Mouse (Mus musculus): ENCODE data around the gene Zfp316.

The Zfp316 gene

GRCm38 (mm10) chr5:143279247-143279646 is 9.4 kb upstream of the Zfp316 start:
- DNase-seq (ENCODE audit: low read depth, low spot score) = no peak

GRCm38 (mm10) chr5:143275761-143276160 is 5.9 kb upstream of the Zfp316 start:
- DNase-seq (ENCODE audit: low read depth, low spot score) = no peak

GRCm38 (mm10) chr5:143272540-143273330 is 2.9 kb upstream of the Zfp316 start:
- no peak for DNase-seq (ENCODE audit: low read depth, low spot score)

GRCm38 (mm10) chr5:143272108-143272507 is 2.3 kb upstream of the Zfp316 start:
- DNase-seq (ENCODE audit: low read depth, low spot score) = no peak

GRCm38 (mm10) chr5:143271642-143272041 is 1.8 kb upstream of the Zfp316 start:
- peak; percentile 82 for DNase-seq (ENCODE audit: low read depth, low spot score)

DNA sequence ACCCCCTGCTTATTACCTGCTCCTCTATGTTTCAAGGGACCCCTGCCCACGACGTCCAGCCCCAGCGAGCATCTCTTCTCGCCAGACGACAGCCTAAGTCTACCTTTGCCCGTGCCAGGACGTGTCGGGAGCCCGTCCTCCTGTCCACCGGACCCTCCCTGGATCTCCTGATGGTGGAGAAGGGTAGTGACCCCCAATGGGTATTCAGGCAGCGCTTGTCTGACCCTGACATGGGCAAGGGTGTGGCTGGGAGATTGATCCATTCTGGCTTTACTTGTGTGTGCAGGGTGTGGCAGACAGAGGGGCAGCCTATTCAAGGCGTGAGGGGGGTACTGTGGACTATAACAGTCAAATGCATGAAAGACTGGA is 313 bp upstream of the Zfp316 start:
- DNase-seq (ENCODE audit: low read depth, low spot score) = no peak

- no peak for DNase-seq (ENCODE audit: low read depth, low spot score)
Observed at GRCm38 (mm10) chr5:143268985-143269362, 848 bp downstream of the Zfp316 start.

DNA sequence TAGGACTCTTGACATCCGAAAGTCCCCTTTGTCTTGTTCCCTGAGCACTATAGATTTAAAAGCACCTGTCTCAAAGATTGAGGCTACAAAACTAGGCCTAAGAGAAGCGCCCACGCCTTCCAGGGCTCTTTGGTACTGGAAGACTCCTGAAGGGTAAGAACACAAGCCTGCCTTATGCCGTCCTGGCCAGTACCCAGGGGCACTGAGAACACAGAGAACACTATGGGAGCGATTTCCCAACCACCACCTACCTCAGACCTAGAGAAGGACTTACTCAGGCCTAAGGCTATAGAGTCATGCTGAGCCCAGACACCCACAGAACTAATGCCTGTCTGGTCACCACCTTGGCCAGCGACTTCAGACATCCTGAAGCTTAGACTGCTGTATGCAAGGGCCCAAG is 3.0 kb downstream of the Zfp316 start:
- DNase-seq (ENCODE audit: low read depth, low spot score) = peak; percentile 49

DNA sequence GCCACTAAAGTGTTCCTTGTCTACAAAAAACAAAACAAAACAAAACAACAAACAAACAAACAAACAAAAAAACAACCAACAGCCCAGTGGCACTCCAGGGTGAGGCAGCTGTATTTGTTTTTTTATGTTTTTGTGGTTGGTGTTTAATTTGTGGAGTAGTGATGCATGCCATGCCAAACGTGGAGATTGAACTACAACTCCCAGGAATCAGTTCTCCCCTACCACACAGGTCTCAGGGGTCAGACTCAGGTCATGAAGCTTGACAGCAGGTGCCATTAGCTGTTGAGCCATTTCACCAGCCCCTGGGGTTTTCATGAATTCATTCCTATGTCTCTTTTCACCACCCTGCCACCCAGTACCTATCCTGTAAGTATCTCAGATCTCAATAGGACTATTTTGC is 4.4 kb downstream of the Zfp316 start:
- no peak for DNase-seq (ENCODE audit: low read depth, low spot score)

DNA sequence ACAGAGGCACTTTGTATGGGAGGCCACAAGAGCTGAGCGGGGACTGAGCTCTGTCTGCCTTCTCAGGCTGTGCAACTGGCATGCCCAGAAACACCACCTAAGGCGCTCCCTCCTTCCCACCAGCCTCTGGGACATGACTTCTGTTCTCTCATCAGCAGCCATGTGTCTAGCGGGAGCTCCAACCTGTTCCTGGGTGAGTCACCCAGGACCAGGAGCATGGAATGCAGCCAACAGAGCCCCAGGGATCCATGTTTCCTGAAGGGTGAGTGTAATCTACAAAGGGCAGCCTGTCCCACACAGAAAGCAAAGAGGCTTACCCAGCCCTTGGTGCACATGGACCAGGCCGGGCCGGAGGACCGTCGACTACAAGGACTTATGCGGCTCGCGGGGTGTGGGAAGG is 5.1 kb downstream of the Zfp316 start:
- peak; percentile 73 for DNase-seq (ENCODE audit: low read depth, low spot score)

DNA sequence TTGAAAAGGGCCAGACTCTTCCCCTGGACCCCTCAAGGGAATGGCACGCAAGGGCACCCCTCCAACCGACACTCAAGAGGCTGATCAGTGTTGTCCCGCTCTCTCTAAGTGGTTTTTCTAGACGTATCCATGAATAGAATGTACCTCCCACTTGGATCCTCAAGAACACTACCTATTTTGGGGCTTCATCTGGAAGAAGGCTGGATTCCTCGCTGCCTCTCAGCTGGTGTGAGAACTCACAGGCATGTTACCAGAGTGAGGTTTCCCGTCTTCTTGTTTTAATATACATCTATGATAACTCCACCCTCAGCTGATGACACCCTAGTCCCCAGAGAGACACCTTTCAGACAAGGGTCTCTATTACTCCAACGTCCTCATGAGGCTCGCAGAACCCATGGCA is 8.2 kb downstream of the Zfp316 start:
- peak; percentile 82 for DNase-seq (ENCODE audit: low read depth, low spot score)

DNA sequence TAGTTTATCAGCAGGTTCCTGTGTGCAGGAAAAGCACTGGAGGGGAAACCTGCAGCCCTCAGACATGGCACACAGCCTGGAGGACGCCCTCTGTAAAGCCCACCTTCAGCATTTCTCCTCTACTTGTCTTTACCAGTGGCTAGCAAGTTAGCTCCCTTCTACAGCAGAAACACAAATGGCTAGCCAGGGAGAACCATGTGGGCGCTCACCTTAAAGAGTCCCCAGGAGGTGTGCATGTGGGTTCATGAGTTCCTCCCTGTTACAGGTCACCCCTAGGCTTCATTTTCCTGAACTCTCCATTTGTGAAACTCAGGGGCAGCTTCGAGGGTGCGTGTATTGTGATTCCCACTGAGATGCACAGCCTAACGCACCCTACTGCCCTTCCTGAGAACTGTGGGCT is 14.0 kb downstream of the Zfp316 start:
- no peak for DNase-seq (ENCODE audit: low read depth, low spot score)

DNA sequence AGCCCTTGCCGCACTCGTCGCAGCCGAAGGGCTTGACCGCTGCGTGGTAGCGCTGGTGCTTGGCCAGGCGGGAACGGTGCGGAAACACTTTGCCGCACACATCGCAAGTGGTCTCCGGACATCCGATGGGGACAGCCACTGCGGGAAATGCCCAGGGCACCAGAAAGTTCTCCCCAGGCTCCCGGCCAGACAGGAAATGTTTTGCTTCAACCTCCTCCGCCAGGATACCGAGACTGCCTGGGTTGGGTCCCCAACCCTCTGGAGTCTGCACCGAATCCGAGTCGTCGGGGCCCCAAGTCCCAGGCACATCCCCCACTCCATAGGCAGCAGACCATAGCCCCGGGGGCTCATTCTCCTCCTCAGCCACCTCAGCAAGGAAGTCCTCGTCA is 14.7 kb downstream of the Zfp316 start:
- no peak for DNase-seq (ENCODE audit: low read depth, low spot score)

GRCm38 (mm10) chr5:143254487-143255130 is 15.2 kb downstream of the Zfp316 start:
- DNase-seq (ENCODE audit: low read depth, low spot score) = no peak

DNA sequence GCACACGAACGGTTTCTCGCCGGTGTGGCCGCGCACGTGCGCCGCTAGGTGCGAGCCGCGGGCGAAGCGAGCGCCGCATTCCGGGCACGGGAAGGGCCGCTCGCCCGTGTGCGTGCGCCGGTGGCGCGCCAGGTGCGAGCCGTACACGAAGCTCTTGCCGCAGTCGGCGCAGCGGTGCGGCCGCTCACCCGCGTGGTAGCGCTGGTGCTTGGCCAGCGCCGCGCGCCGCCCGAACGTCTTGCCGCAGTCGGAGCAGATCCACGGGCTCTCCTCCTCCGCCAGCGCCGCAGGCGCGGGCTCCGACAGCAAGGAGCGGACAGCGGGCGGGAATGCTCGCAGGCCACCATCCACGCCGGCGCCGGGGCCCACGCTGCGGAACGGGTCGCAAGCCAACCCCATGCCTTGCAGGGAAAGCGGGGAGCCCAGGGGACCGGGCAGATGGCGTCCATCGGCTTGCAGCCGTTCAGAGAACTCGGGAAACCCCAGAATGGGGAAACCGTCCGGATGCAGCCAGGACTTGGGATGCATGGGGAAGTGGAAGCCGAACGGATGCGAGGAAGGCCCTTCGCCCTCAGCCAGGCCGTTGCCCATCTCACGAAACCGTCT is 15.8 kb downstream of the Zfp316 start:
- DNase-seq (ENCODE audit: low read depth, low spot score) = peak; percentile 79

GRCm38 (mm10) chr5:143253186-143253880 is 16.5 kb downstream of the Zfp316 start:
- DNase-seq (ENCODE audit: low read depth, low spot score) = peak; percentile 81

DNA sequence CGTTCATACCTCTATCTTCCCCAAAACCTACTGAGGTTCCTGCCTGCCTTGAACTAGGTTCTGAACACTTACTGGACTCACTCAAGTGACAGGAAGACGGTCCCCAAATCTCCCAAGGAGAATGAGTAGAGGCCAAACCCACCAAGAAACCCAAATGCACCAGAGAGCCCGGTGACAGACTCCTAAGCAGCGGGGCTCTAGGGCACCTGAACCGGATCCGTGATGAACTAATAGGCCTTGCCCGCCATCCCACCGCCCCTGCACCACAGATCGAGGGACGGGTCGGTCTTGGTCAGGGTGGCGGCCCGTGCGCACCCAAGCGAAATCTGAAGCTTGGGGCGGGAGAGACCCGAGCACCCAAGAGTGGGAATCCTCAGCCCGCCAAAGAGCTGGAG is 17.0 kb downstream of the Zfp316 start:
- DNase-seq (ENCODE audit: low read depth, low spot score) = no peak

GRCm38 (mm10) chr5:143252039-143252438 is 17.8 kb downstream of the Zfp316 start:
- no peak for DNase-seq (ENCODE audit: low read depth, low spot score)

GRCm38 (mm10) chr5:143244926-143245325 is 24.9 kb downstream of the Zfp316 start:
- no peak for DNase-seq (ENCODE audit: low read depth, low spot score)

DNA sequence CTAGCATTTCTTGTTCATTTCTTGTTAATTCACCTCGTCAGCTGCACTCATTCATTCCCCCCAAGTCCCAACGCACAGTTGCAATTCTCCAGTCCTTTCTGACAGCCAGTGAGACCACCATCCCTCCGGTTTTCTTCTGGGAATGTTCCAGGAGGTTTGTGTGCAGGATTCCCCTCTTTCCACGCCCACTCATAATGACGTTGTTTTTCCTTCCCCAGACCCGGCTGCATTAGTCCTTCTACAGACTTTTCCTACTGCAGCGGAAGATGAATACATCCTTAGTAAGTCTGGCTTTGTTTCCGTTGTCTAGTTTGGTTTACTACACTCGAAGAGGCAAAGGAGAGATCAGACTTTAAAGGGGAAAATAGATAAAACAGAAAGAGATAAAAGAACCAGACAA is 33.8 kb downstream of the Zfp316 start:
- DNase-seq (ENCODE audit: low read depth, low spot score) = no peak

DNA sequence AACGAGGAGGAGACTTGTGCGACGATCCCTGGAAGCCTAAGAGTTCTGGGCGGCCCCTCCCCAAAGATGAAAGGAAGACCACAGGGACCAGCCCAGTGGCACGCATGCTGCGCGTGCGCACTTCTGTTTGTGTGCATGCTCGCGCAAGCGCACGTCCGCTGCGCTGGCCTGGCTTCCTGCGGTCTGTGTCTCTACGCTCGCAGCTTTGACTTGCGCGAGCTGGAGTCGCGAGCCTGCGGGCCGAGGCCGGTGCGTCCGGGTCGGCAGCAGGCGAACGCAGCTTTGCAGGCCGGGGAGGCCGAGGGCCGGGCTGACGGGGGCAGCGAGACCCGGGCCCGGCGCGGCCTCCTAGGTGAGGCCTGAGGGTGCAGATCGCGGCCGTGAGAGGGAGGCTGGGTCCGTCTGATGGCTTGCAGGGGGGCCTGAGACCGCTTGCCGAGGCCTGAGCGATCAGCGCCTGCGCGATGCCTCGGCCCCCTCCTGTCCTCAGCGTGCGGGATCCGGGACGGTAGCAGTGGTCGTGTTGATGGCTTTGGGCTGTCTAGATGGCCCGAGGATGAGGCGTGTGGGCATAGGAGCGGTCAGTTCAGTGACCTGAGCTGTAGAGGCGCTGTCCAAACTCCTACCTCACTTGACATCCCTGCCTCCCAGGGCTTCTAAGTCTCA is 34.7 kb downstream of the Zfp316 start, which contains the start of gene Zfp12:
Gene Zfp12 (plus strand): TSS at position 136 of the 666 bp plus-strand sequence.
- DNase-seq (ENCODE audit: low read depth, low spot score) = peak; percentile 99

DNA sequence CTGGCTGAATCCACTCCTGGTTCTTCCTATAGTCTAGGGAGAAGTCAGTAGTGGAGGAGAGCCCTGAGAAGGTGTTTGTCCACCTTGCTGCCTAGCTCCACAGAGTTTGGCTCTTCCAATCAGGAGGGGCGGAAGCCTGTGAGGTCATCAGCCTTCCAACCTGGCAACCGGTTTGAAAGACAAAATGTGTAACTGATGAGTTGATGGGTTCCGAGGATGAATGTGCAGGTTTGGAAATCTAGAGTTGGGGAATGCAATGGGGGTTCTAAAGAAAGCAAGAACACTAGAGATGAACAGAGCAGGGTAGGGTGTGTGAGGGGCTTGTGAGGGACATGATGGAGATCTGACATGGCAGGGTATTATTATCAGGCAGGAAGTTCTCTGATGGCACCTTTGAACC is 43.0 kb downstream of the Zfp316 start, which contains the start of gene Spdye4a:
Gene Spdye4a (minus strand): TSS at position 101 of the 400 bp plus-strand sequence.
- no peak for DNase-seq (ENCODE audit: low read depth, low spot score)
